Mouse (Mus musculus) testis, adult 2 months (tissue): ENCODE data around the gene Kif3a.

Source experiments
- CTCF ChIP-seq: fragments of 200-500 bp; IDR thresholded peaks from 2 replicates; pipeline ENCODE4 v1.5.1; 2012; ENCODE audit warnings: low read depth, mild to moderate bottlenecking, inconsistent platforms, low read length, moderate library complexity; ENCODE audit not compliant: control insufficient read depth, insufficient read depth, insufficient replicate concordance
- POLR2A ChIP-seq: fragments of 200-500 bp; IDR thresholded peaks from 2 replicates; pipeline ENCODE4 v1.6.1; 2012; ENCODE audit warnings: low read depth, mild to moderate bottlenecking, inconsistent platforms, low read length, moderate library complexity; ENCODE audit not compliant: control insufficient read depth

- TF ChIP-seq POLR2A, result no peak
- no peak for TF ChIP-seq CTCF
Measured at GRCm38 (mm10) chr11:53539002-53539491, 28.1 kb upstream of the Kif3a start.
